Mouse (Mus musculus) thymus, adult 2 months (tissue): ENCODE results near the gene Rpl9-ps6.

Experiments used
- CTCF ChIP-seq: fragments of 200-500 bp; IDR thresholded peaks from 2 replicates; pipeline ENCODE4 v1.5.1; 2012; ENCODE audit warnings: mild to moderate bottlenecking, control low read depth, low read length, moderate library complexity, borderline replicate concordance; ENCODE audit not compliant: control insufficient read depth, poor library complexity, insufficient read depth; ENCODE audit errors: extremely low read depth
- POLR2A ChIP-seq: fragments of 200-500 bp; IDR thresholded peaks from 2 replicates; pipeline ENCODE4 v1.6.1; 2012; ENCODE audit warnings: mild to moderate bottlenecking, low read length, control low read depth, moderate library complexity; ENCODE audit not compliant: control insufficient read depth, poor library complexity, insufficient read depth; ENCODE audit errors: extremely low read depth

DNA sequence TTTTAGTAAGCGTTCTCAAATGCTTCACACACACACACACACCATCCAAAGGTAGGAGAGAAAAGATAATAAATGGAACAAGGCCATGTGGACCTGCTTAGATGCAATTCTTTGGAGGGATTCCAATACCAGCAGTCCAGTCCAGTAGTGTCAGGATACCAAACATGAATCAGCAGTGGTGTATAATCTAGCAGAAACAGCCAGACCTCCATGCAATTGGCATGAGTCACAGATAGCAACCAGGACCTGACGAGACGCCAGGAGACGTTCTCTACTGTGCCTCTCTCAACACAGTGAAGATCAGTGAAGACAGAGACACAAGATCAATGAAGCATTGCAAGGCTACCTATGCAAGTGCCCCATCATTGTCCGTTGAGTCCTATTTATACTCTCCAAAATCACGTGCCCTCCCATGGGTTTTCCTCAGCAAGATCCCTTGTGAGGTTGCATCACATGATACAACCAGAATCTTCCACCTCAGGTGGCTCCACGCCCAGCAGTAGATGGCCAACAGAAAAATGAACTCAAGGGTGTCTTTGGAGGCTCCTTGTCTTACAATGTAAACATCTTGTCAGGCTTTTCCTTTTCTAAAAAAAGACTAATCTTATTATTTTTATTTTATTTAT, 49.6 kb downstream of the Rpl9-ps6 start:
- TF ChIP-seq CTCF (no peak), POLR2A (no peak)
